Mouse (Mus musculus) MEL (cell line): ENCODE results near the gene Inppl1. TPM values are rescaled to one million over a fixed set of nuclear protein-coding genes. Genes with fewer than 3 reads are reported as not detected.

Source experiments
- DNase-seq: peaks from one replicate; pipeline ENCODE4 v3.0.0; 2011; ENCODE audit warnings: low read depth, low spot score
- H3K27ac ChIP-seq: 2 replicates; pipeline ENCODE4 v1.5.1; 2012; ENCODE audit warnings: low read depth, mild to moderate bottlenecking, control low read depth, low read length, moderate library complexity; ENCODE audit not compliant: control insufficient read depth
- H3K27me3 ChIP-seq, 2 experiments: fragments of 150-350 bp in 1 of 2; sonication (generic) in 1 of 2; 2 replicates each; pipeline ENCODE4 v1.6.1; 2012; ENCODE audit warnings: low read length in 2 of 2, mild to moderate bottlenecking in 2 of 2, improper control_type of control experiment in 1 of 2, moderate library complexity in 1 of 2; ENCODE audit not compliant: insufficient read depth in 2 of 2, control insufficient read depth in 1 of 2
- H3K36me3 ChIP-seq, 2 experiments: 2 replicates each; pipeline ENCODE4 v1.6.1; 2012 to 2014; ENCODE audit warnings: low read length in 2 of 2, improper control_type of control experiment in 1 of 2, inconsistent platforms in 1 of 2, mild to moderate bottlenecking in 1 of 2; ENCODE audit not compliant: insufficient read depth in 2 of 2, control insufficient read depth in 1 of 2
- H3K4me1 ChIP-seq, 2 experiments: fragments of 150-350 bp in 1 of 2; sonication (generic) in 1 of 2; 2 replicates each; pipeline ENCODE4 v1.6.1; 2012; ENCODE audit warnings: low read length in 2 of 2, improper control_type of control experiment in 1 of 2, mild to moderate bottlenecking in 1 of 2; ENCODE audit not compliant: insufficient read depth in 2 of 2, control insufficient read depth in 1 of 2
- H3K4me3 ChIP-seq, 2 experiments: fragments of 150-350 bp in 1 of 2; sonication (generic) in 1 of 2; 2 replicates each; pipeline ENCODE4 v1.5.1; 2012; ENCODE audit warnings: low read depth in 2 of 2, low read length in 2 of 2, mild to moderate bottlenecking in 2 of 2, moderate library complexity in 2 of 2, control low read depth in 1 of 2, improper control_type of control experiment in 1 of 2; ENCODE audit not compliant: control insufficient read depth in 1 of 2, insufficient read depth in 1 of 2
- H3K79me2 ChIP-seq: 2 replicates; pipeline ENCODE4 v1.6.1; 2012; ENCODE audit warnings: mild to moderate bottlenecking, low read length, moderate library complexity; ENCODE audit not compliant: control insufficient read depth, poor library complexity, insufficient read depth
- H3K9ac ChIP-seq: 2 replicates; pipeline ENCODE4 v1.6.1; 2012; ENCODE audit warnings: low read depth, mild to moderate bottlenecking, control low read depth, low read length, moderate library complexity; ENCODE audit not compliant: control insufficient read depth, poor library complexity, severe bottlenecking
- H3K9me3 ChIP-seq: fragments of 150-350 bp; sonication (generic); replicated peaks from 2 replicates; pipeline ENCODE4 v1.6.1; 2012; ENCODE audit warnings: mild to moderate bottlenecking, low read length, improper control_type of control experiment, moderate library complexity; ENCODE audit not compliant: insufficient read depth
- BHLHE40 ChIP-seq: IDR thresholded peaks from 2 replicates; pipeline ENCODE4 v1.6.1; 2012; ENCODE audit warnings: low read depth, mild to moderate bottlenecking, inconsistent platforms, low read length, improper control_type of control experiment, borderline replicate concordance
- CHD1 ChIP-seq: IDR thresholded peaks from 2 replicates; pipeline ENCODE4 v1.6.1; 2012; ENCODE audit warnings: low read depth, mild to moderate bottlenecking, inconsistent platforms, low read length, improper control_type of control experiment
- CTCF ChIP-seq, 3 experiments: IDR thresholded peaks in 2 of 3; conservative IDR thresholded peaks in 1 of 3; 2 replicates each; pipeline ENCODE4 v1.5.1; 2011 to 2012; ENCODE audit warnings: low read length in 3 of 3, low read depth in 2 of 3, mild to moderate bottlenecking in 2 of 3, improper control_type of control experiment in 1 of 3, inconsistent platforms in 1 of 3, mixed read lengths in 1 of 3, moderate library complexity in 1 of 3; ENCODE audit not compliant: control insufficient read depth in 1 of 3, insufficient read depth in 1 of 3, poor library complexity in 1 of 3, severe bottlenecking in 1 of 3
- EP300 ChIP-seq, 2 experiments: IDR thresholded peaks; 2 replicates each; pipeline ENCODE4 v1.6.1; 2011; ENCODE audit warnings: improper control_type of control experiment in 2 of 2, low read length in 2 of 2, low read depth in 1 of 2, mild to moderate bottlenecking in 1 of 2
- ETS1 ChIP-seq: IDR thresholded peaks from 2 replicates; pipeline ENCODE4 v1.6.1; 2012; ENCODE audit warnings: low read depth, mild to moderate bottlenecking, inconsistent platforms, low read length, improper control_type of control experiment, moderate library complexity
- GATA1 ChIP-seq: IDR thresholded peaks from 2 replicates; pipeline ENCODE4 v1.6.1; 2011; ENCODE audit warnings: low read depth, low read length, improper control_type of control experiment
- HCFC1 ChIP-seq: IDR thresholded peaks from 2 replicates; pipeline ENCODE4 v1.6.1; 2012; ENCODE audit warnings: low read depth, mild to moderate bottlenecking, inconsistent platforms, low read length, improper control_type of control experiment, moderate library complexity
- JUND ChIP-seq: IDR thresholded peaks from 2 replicates; pipeline ENCODE4 v1.6.1; 2011; ENCODE audit warnings: low read depth, mild to moderate bottlenecking, improper control_type of control experiment, low read length
- MAFK ChIP-seq: IDR thresholded peaks from 2 replicates; pipeline ENCODE4 v1.6.1; 2011; ENCODE audit warnings: low read depth, mild to moderate bottlenecking, low read length, improper control_type of control experiment, borderline replicate concordance
- MAX ChIP-seq: IDR thresholded peaks from 2 replicates; pipeline ENCODE4 v1.6.1; 2011; ENCODE audit warnings: low read length, improper control_type of control experiment
- MAZ ChIP-seq: IDR thresholded peaks from 2 replicates; pipeline ENCODE4 v1.6.1; 2012; ENCODE audit warnings: low read depth, mild to moderate bottlenecking, inconsistent platforms, low read length, improper control_type of control experiment
- MEF2A ChIP-seq: IDR thresholded peaks from 2 replicates; pipeline ENCODE4 v1.6.1; 2014; ENCODE audit warnings: low read depth, mild to moderate bottlenecking, inconsistent platforms, low read length, improper control_type of control experiment; ENCODE audit not compliant: poor library complexity, insufficient replicate concordance, severe bottlenecking; ENCODE audit errors: extremely low read depth
- MYB ChIP-seq: IDR thresholded peaks from 2 replicates; pipeline ENCODE4 v1.6.1; 2011; ENCODE audit warnings: mild to moderate bottlenecking, low read depth, low read length, improper control_type of control experiment
- MYC ChIP-seq: IDR thresholded peaks from 2 replicates; pipeline ENCODE4 v1.6.1; 2011; ENCODE audit warnings: low read depth, mild to moderate bottlenecking, low read length, improper control_type of control experiment, moderate library complexity
- NRF1 ChIP-seq: IDR thresholded peaks from 2 replicates; pipeline ENCODE4 v1.6.1; 2014; ENCODE audit warnings: low read depth, mild to moderate bottlenecking, inconsistent platforms, low read length, improper control_type of control experiment, moderate library complexity; ENCODE audit not compliant: poor library complexity, insufficient read depth, severe bottlenecking
- POLR2AphosphoS2 ChIP-seq: IDR thresholded peaks from 2 replicates; pipeline ENCODE4 v1.6.1; 2011; ENCODE audit warnings: low read length, improper control_type of control experiment
- POLR2AphosphoS5 ChIP-seq: IDR thresholded peaks from 2 replicates; pipeline ENCODE4 v1.6.1; 2012; ENCODE audit warnings: low read depth, borderline replicate concordance, mild to moderate bottlenecking, inconsistent platforms, low read length, moderate library complexity, mixed read lengths
- RAD21 ChIP-seq: IDR thresholded peaks from 2 replicates; pipeline ENCODE4 v1.6.1; 2011; ENCODE audit warnings: mild to moderate bottlenecking, low read depth, low read length, improper control_type of control experiment
- RCOR1 ChIP-seq: IDR thresholded peaks from 2 replicates; pipeline ENCODE4 v1.6.1; 2012; ENCODE audit warnings: low read depth, mild to moderate bottlenecking, inconsistent platforms, low read length, improper control_type of control experiment
- SIN3A ChIP-seq: IDR thresholded peaks from 2 replicates; pipeline ENCODE4 v1.6.1; 2012; ENCODE audit warnings: low read length, improper control_type of control experiment, inconsistent platforms
- SMC3 ChIP-seq: IDR thresholded peaks from 2 replicates; pipeline ENCODE4 v1.6.1; 2011; ENCODE audit warnings: low read depth, low read length, improper control_type of control experiment
- TAL1 ChIP-seq: IDR thresholded peaks from 2 replicates; pipeline ENCODE4 v1.6.1; 2012; ENCODE audit warnings: mild to moderate bottlenecking, inconsistent platforms, low read length, moderate library complexity, mixed read lengths
- TCF12 ChIP-seq: IDR thresholded peaks from 2 replicates; pipeline ENCODE4 v1.6.1; 2014; ENCODE audit warnings: low read depth, mild to moderate bottlenecking, inconsistent platforms, low read length, improper control_type of control experiment, moderate library complexity
- UBTF ChIP-seq: IDR thresholded peaks from 2 replicates; pipeline ENCODE4 v1.6.1; 2012; ENCODE audit warnings: low read depth, mild to moderate bottlenecking, inconsistent platforms, low read length, improper control_type of control experiment, moderate library complexity, borderline replicate concordance; ENCODE audit not compliant: insufficient read depth
- USF1 ChIP-seq: IDR thresholded peaks from 2 replicates; pipeline ENCODE4 v1.6.1; 2014; ENCODE audit warnings: low read depth, mild to moderate bottlenecking, inconsistent platforms, low read length, improper control_type of control experiment, moderate library complexity
- USF2 ChIP-seq, 2 experiments: IDR thresholded peaks; 2 replicates each; pipeline ENCODE4 v1.6.1; 2011 to 2012; ENCODE audit warnings: improper control_type of control experiment in 2 of 2, low read length in 2 of 2, borderline replicate concordance in 1 of 2, inconsistent platforms in 1 of 2, low read depth in 1 of 2, mild to moderate bottlenecking in 1 of 2; ENCODE audit not compliant: insufficient read depth in 1 of 2
- ZMIZ1 ChIP-seq: IDR thresholded peaks from 2 replicates; pipeline ENCODE4 v1.6.1; 2012; ENCODE audit warnings: low read depth, mild to moderate bottlenecking, inconsistent platforms, low read length, improper control_type of control experiment, moderate library complexity
- ZNF384 ChIP-seq: IDR thresholded peaks from 2 replicates; pipeline ENCODE4 v1.6.1; 2012; ENCODE audit warnings: low read depth, mild to moderate bottlenecking, inconsistent platforms, low read length, improper control_type of control experiment
- polyA plus RNA-seq, 2 experiments: library from polyadenylated mRNA; stranded (reverse) in 1 of 2; unstranded in 1 of 2; fragments of >175 nt in 1 of 2; fragments of >200 nt in 1 of 2; gene quantifications; 2 replicates each; pipeline versions ENCODE4 v1.2.1 to v1.2.4; 2012; ENCODE audit warnings: low replicate concordance in 2 of 2, low read depth in 1 of 2; ENCODE audit not compliant: insufficient read length in 2 of 2, insufficient read depth in 1 of 2, missing spikeins in 1 of 2
- total RNA-seq: library from RNA; depleted of rRNA; stranded (reverse); fragments of 300-350 nt; gene quantifications from 2 replicates; pipeline ENCODE4 v1.2.3, GENCODE M21; 2012

Inppl1 gene
- total and polyA plus RNA-seq, 3 experiments, result 9.5 to 31.3 TPM; not detected in 1

DNA sequence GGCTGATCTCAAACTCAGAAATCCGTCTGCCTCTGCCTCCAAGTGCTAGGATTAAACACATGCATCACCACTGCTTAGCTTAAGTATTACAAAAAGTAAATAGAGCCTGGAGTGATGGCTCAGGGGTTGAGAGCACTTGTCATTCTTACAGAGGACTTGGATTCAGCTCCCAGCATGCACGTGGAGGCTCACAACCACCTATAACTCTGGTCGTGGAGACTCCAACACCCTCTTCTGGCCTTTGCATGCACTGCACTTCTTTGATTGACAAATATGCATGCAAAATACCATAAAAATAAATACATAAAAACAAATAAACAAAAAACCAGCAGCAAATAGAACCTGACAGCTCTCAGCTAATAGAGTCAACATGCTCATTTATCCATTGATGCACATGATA is 24.3 kb upstream of the Inppl1 start:
- peak; percentile 38 for DNase-seq
- Histone ChIP-seq H3K9me3 (no peaks in the 10 kb centered on the region), H3K9ac (no peak overlapping the region), H3K36me3 (no peaks in the 10 kb centered on the region; a peak in 1 of 4 replicates), H3K79me2 (no peaks in the 10 kb centered on the region), H3K27ac (no peak overlapping the region), H3K4me3 (no peak overlapping the region), H3K27me3 (no peaks in the 10 kb centered on the region), H3K4me1 (peaks cover 0 to 4% of the 10 kb centered on the region in 2 experiments; a peak in 2 of 4 replicates)
- TF ChIP-seq POLR2AphosphoS5 (no peak), CHD1 (no peak), MAX (no peak), USF2 (IDR thresholded peaks at IDR 0.05; ENCODE audit: borderline replicate concordance in 1 of 2, insufficient read depth in 1 of 2, low read depth in 1 of 2, low read length in 2 of 2) (no peak), POLR2AphosphoS2 (no peak), ZNF384 (no peak), CTCF (IDR thresholded peaks at IDR 0.05 in 2 of 3, conservative IDR thresholded peaks at IDR 0.05 in 1 of 3; ENCODE audit: control insufficient read depth in 1 of 3, insufficient read depth in 1 of 3, low read depth in 2 of 3, low read length in 3 of 3, poor library complexity in 1 of 3, severe bottlenecking in 1 of 3) (peak in 1 of 3 experiments; percentile 35; a peak in 2 of 6 replicates), TAL1 (no peak), USF1 (no peak), SMC3 (peak; percentile 34), HCFC1 (no peak), ETS1 (no peak), ZMIZ1 (no peak), MEF2A (no peak), EP300 (IDR thresholded peaks at IDR 0.05; ENCODE audit: low read depth in 1 of 2, low read length in 2 of 2) (no peak), RCOR1 (no peak), NRF1 (no peak)
- TF ChIP-seq, all 39 proteins: peak for 2

DNA sequence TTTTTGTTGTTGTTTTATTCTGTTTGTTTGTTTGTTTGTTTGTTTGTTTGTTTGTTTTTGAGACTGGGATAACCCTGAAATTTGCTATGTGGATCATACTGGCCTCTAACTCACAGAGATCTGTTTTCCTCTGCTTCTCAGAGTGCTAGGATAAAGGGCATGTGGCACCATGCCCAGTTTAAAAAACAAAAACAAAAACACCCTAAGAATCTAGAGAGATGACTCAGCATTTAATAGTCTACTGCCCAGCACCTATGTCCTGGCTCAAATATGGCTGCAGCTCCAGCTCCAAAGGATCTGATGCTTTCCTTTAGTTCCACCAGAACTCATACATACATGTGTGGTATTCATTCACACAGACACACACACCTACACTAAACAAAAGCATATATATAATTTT is 22.9 kb upstream of the Inppl1 start:
- Histone ChIP-seq H3K36me3 (no peaks in the 10 kb centered on the region; a peak in 1 of 4 replicates), H3K4me1 (peaks cover 0 to 4% of the 10 kb centered on the region in 2 experiments; a peak in 2 of 4 replicates), H3K79me2 (no peaks in the 10 kb centered on the region)
- no peak for DNase-seq
- no peak for TF ChIP-seq ZNF384
- TF ChIP-seq JUND, result no peak
- TF ChIP-seq MAFK, result no peak
- no peak for TF ChIP-seq MAZ
- TF ChIP-seq POLR2AphosphoS2, result no peak
- TF ChIP-seq UBTF, result no peak
- TF ChIP-seq MYC, result no peak
- no peak for TF ChIP-seq NRF1
- TF ChIP-seq SIN3A, result no peak
- no peak for TF ChIP-seq RAD21
- TF ChIP-seq BHLHE40, result no peak
- TF ChIP-seq GATA1, result no peak
- TF ChIP-seq TCF12, result no peak
- TF ChIP-seq MYB, result no peak
- TF ChIP-seq, all 39 proteins: peak for 0
- H3K4me3 ChIP-seq, result no peak overlapping the region
- H3K27me3 ChIP-seq, result no peaks in the 10 kb centered on the region
- H3K27ac ChIP-seq, result no peak overlapping the region
- H3K9ac ChIP-seq, result no peak overlapping the region
- H3K9me3 ChIP-seq, result no peaks in the 10 kb centered on the region
